Mouse (Mus musculus) cortical plate, adult 2 months (tissue): Measurements from ENCODE around the gene Unc13a.

Experiments
- CTCF ChIP-seq: fragments of 200-500 bp; IDR thresholded peaks from 2 replicates; pipeline ENCODE4 v1.5.1; 2011; ENCODE audit warnings: mild to moderate bottlenecking, control low read depth, low read length; ENCODE audit not compliant: insufficient read depth; ENCODE audit errors: extremely low read depth
- POLR2A ChIP-seq: fragments of 200-500 bp; IDR thresholded peaks from 2 replicates; pipeline ENCODE4 v1.6.1; 2011; ENCODE audit warnings: mild to moderate bottlenecking, low read length, control low read depth; ENCODE audit not compliant: insufficient read depth; ENCODE audit errors: extremely low read depth

- TF ChIP-seq CTCF (no peak), POLR2A (no peak)
Observed at GRCm38 (mm10) chr8:71591017-71591416, 80.5 kb downstream of the Unc13a start.
